Mouse (Mus musculus): Measurements from ENCODE around the gene Rbl1.

DNA sequence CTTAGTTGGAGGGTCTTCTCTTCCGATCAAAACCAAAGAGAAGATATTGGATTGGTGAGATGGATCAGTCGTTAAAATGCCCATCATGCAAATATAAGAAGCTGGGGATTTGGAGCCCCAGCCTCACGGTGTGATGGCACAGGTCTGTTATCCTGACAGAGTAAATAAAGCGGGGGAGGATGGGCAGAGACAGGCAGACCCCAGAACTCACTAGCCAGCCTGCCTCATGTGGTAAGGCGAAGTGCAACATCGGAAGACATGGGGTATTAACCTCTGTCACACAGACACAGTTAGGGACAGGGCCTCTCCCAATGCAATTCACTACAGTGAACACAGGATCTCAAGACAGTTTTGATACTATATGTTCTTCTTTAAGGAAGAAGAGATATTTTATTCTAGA is 33.7 kb downstream of the Rbl1 start:
- no peak for TF ChIP-seq CTCF (IDR thresholded peaks at IDR 0.05; ENCODE audit: low read depth)
- TF ChIP-seq EP300 (IDR thresholded peaks at IDR 0.05; ENCODE audit: low read depth): no peak

Data from heart, postnatal 0 days (tissue).